Mouse (Mus musculus) embryonic facial prominence, embryonic 10.5 days (tissue): ENCODE measurements at regions not wholly inside any gene's neighbourhood (a gene's known extent, or its start where the extent isn't known, plus 50 kb on each side); places are given as distances from the start of the nearest gene placed in this dataset.
"Not testable (repeated sequence)": the region's sequence is repeated elsewhere in the genome, so short reads cannot be mapped to it uniquely, and the experiment has no call there.

ENCODE experiments used
- DNase-seq: peaks from one replicate; pipeline ENCODE4 v3.0.0-alpha.2; 2017; ENCODE audit warnings: low spot score
- H3K27ac ChIP-seq: fragments of 300-500 bp; sonication (generic); replicated peaks from 2 replicates; pipeline ENCODE4 v1.5.1; 2016; ENCODE audit warnings: mild to moderate bottlenecking
- H3K27me3 ChIP-seq: fragments of 300-500 bp; sonication (generic); replicated peaks from 2 replicates; pipeline ENCODE4 v1.6.1; 2016; ENCODE audit warnings: low read depth, mild to moderate bottlenecking; ENCODE audit not compliant: poor library complexity, severe bottlenecking
- H3K36me3 ChIP-seq: fragments of 300-500 bp; sonication (generic); replicated peaks from 2 replicates; pipeline ENCODE4 v1.6.1; 2016; ENCODE audit warnings: mild to moderate bottlenecking, moderate library complexity
- H3K4me1 ChIP-seq: fragments of 300-500 bp; sonication (generic); 2 replicates; pipeline ENCODE4 v1.6.1; 2016
- H3K4me3 ChIP-seq: fragments of 300-500 bp; sonication (generic); 2 replicates; pipeline ENCODE4 v1.5.1; 2016; ENCODE audit warnings: mild to moderate bottlenecking, moderate library complexity
- H3K9me3 ChIP-seq: fragments of 300-500 bp; sonication (generic); 2 replicates; pipeline ENCODE4 v1.6.1; 2016; ENCODE audit warnings: mild to moderate bottlenecking
- WGBS: fragments of 180-500 bp; shearing (Covaris S2); methylation state at CpG from one replicate; pipeline ENCODE4 v1.1.7; 2016; 5-methylcytosine and 5-hydroxymethylcytosine counted together

GRCm38 (mm10) chr12:23026976-23027375, 753.1 kb downstream of the Gm10330 start:
- not testable (repeated sequence) for H3K27ac ChIP-seq, DNase-seq, H3K4me1 ChIP-seq, H3K36me3 ChIP-seq, H3K9me3 ChIP-seq, H3K27me3 ChIP-seq, H3K4me3 ChIP-seq
- 93% methylated on average over 6 of the region's 6 CpGs for WGBS

- H3K4me3 ChIP-seq, H3K36me3 ChIP-seq: not testable (repeated sequence)
- WGBS: 87% methylated on average over 8 of the region's 8 CpGs
Measured at GRCm38 (mm10) chr12:23023556-23023955, 756.5 kb downstream of the Gm10330 start.

GRCm38 (mm10) chr12:23010199-23010598, 769.9 kb downstream of the Gm10330 start:
- peak overlapping the region; percentile 60 for H3K4me3 ChIP-seq
- not testable (repeated sequence) for H3K4me1 ChIP-seq, H3K9me3 ChIP-seq, H3K27me3 ChIP-seq, H3K36me3 ChIP-seq, H3K27ac ChIP-seq
- 1% methylated on average over 35 of the region's 37 CpGs for WGBS
- peak; percentile 78 for DNase-seq

More at GRCm38 (mm10) chr12:23023556-23023955, 756.5 kb downstream of the Gm10330 start:
- not testable (repeated sequence) for H3K27ac ChIP-seq, DNase-seq, H3K4me1 ChIP-seq, H3K9me3 ChIP-seq, H3K27me3 ChIP-seq

GRCm38 (mm10) chr12:23009662-23010061, 770.4 kb downstream of the Gm10330 start:
- H3K4me3 ChIP-seq: peak overlapping the region; percentile 60
- peak; percentile 48 for DNase-seq
- H3K27me3 ChIP-seq, H3K4me1 ChIP-seq, H3K9me3 ChIP-seq, H3K36me3 ChIP-seq: not testable (repeated sequence)
- 1% methylated on average over 28 of the region's 48 CpGs for WGBS
- peak overlapping the region; percentile 81 for H3K27ac ChIP-seq
